Mouse (Mus musculus) forebrain, embryonic 13.5 days (tissue): ENCODE measurements at regions not wholly inside any gene's neighbourhood (a gene's known extent, or its start where the extent isn't known, plus 50 kb on each side); places are given as distances from the start of the nearest gene placed in this dataset.

ENCODE experiments used
- ATAC-seq: fragments of 200-750 bp; cut with Nextera tagmentation; 2 replicates; pipeline ENCODE4 v1.8.0; 2017
- H3K27ac ChIP-seq: fragments of 300-500 bp; sonication (generic); 2 replicates; pipeline ENCODE4 v1.5.1; 2015; ENCODE audit warnings: inconsistent platforms, mild to moderate bottlenecking, moderate library complexity
- H3K27me3 ChIP-seq: fragments of 300-500 bp; sonication (generic); 2 replicates; pipeline ENCODE4 v1.6.1; 2015; ENCODE audit warnings: mild to moderate bottlenecking, inconsistent platforms
- H3K36me3 ChIP-seq: fragments of 300-500 bp; sonication (generic); 2 replicates; pipeline ENCODE4 v1.6.1; 2015; ENCODE audit warnings: mild to moderate bottlenecking, inconsistent platforms; ENCODE audit not compliant: poor library complexity, severe bottlenecking
- H3K4me1 ChIP-seq: fragments of 300-500 bp; sonication (generic); 2 replicates; pipeline ENCODE4 v1.6.1; 2015; ENCODE audit warnings: inconsistent platforms
- H3K4me2 ChIP-seq: fragments of 300-500 bp; sonication (generic); 2 replicates; pipeline ENCODE4 v1.6.1; 2015; ENCODE audit warnings: inconsistent platforms, mild to moderate bottlenecking, moderate library complexity
- H3K4me3 ChIP-seq: fragments of 300-500 bp; sonication (generic); 2 replicates; pipeline ENCODE4 v1.5.1; 2015; ENCODE audit warnings: mild to moderate bottlenecking, inconsistent platforms
- H3K9ac ChIP-seq: fragments of 300-500 bp; sonication (generic); 2 replicates; pipeline ENCODE4 v1.6.1; 2015; ENCODE audit warnings: mild to moderate bottlenecking, inconsistent platforms
- H3K9me3 ChIP-seq: fragments of 300-500 bp; sonication (generic); replicated peaks from 2 replicates; pipeline ENCODE4 v1.6.1; 2016; ENCODE audit warnings: inconsistent platforms
- WGBS: fragments of 180-500 bp; shearing (Covaris S2); methylation state at CpG from one replicate; pipeline ENCODE4 v1.1.7; 2015; 5-methylcytosine and 5-hydroxymethylcytosine counted together

- Histone ChIP-seq H3K27me3 (no peaks in the 10 kb centered on the region), H3K9me3 (no peaks in the 10 kb centered on the region), H3K9ac (no peak overlapping the region), H3K36me3 (no peaks in the 10 kb centered on the region), H3K4me3 (no peak overlapping the region), H3K4me2 (peak overlapping the region; percentile 12; the same call in 1 of the 2 replicates), H3K4me1 (no peaks in the 10 kb centered on the region), H3K27ac (no peak overlapping the region)
- peak; percentile 65; the same call in 1 of the 2 replicates for ATAC-seq
- WGBS = 41% methylated on average over 10 of the region's 10 CpGs
These were observed 123.0 kb upstream of the Ap5m1 start for GRCm38 (mm10) chr14:48942882-48943281.

DNA sequence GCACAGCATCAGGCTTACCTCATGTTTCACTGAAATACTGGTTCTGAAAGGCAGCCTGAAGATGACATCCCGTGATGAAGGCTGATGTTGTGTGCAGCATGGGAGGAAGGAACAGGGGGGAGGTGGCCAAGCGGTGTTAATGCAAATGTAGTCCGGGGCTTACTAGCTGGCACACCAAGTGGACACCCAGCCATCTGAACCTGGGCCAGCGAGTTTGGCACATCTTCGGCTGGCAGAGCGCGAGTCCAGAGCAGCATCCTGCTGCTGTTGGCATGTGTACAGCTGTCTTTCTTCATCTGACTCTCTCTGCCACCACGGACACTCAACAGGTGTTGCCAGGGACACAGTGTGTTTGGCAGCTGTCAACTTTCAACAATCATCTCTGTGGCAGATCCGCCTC lies 135.0 kb upstream of the Ap5m1 start:
- H3K27ac ChIP-seq = no peak overlapping the region
- 89% methylated on average over 9 of the region's 9 CpGs for WGBS
- no peak overlapping the region for H3K4me2 ChIP-seq
- no peaks in the 10 kb centered on the region for H3K36me3 ChIP-seq
- no peaks in the 10 kb centered on the region for H3K4me1 ChIP-seq
- no peaks in the 10 kb centered on the region for H3K9me3 ChIP-seq
- ATAC-seq = no peak
- no peak overlapping the region for H3K4me3 ChIP-seq
- H3K9ac ChIP-seq = no peak overlapping the region
- no peaks in the 10 kb centered on the region for H3K27me3 ChIP-seq

- Histone ChIP-seq H3K9ac (no peak overlapping the region), H3K27ac (no peak overlapping the region), H3K4me2 (no peak overlapping the region), H3K9me3 (no peaks in the 10 kb centered on the region), H3K4me1 (no peaks in the 10 kb centered on the region), H3K4me3 (no peak overlapping the region), H3K36me3 (no peaks in the 10 kb centered on the region), H3K27me3 (no peaks in the 10 kb centered on the region)
- ATAC-seq = no peak
- WGBS = 80% methylated on average over 1 of the region's 1 CpGs
These were observed 140.0 kb upstream of the Ap5m1 start for GRCm38 (mm10) chr14:48925870-48926269.

DNA sequence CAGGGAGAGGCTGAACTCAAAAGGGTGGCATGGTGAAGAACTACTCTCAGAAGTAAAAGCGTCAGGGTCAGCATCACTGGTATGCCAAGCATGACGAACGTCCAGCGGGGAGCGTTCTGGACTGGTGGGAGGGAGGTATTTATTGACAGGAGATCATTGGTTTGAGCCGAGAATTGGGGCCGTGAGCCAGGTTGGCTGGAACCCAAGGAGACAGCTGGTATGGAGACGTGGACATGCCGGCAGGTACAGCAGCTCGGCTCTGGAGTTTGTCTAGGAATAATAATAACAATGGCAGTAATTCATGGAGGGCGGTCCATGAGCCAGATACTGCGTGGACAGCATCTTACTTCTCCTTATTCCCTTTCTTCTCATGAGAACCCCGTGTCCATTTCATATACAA lies 156.5 kb upstream of the Ap5m1 start:
- 81% methylated on average over 13 of the region's 13 CpGs for WGBS
- Histone ChIP-seq H3K4me1 (peaks cover 20% of the 10 kb centered on the region), H3K27ac (no peak overlapping the region), H3K9me3 (no peaks in the 10 kb centered on the region), H3K9ac (no peak overlapping the region), H3K27me3 (no peaks in the 10 kb centered on the region), H3K4me3 (no peak overlapping the region), H3K36me3 (no peaks in the 10 kb centered on the region), H3K4me2 (no peak overlapping the region)
- ATAC-seq = no peak

GRCm38 (mm10) chr14:48907991-48908698 lies 157.8 kb upstream of the Ap5m1 start:
- H3K9me3 ChIP-seq = no peaks in the 10 kb centered on the region
- peak; percentile 30; the same call in 1 of the 2 replicates for ATAC-seq
- H3K4me3 ChIP-seq = no peak overlapping the region
- no peak overlapping the region; the same call in 1 of the 2 replicates for H3K9ac ChIP-seq
- H3K4me2 ChIP-seq = no peak overlapping the region
- H3K36me3 ChIP-seq = no peaks in the 10 kb centered on the region
- peaks cover 30% of the 10 kb centered on the region for H3K4me1 ChIP-seq
- H3K27me3 ChIP-seq = no peaks in the 10 kb centered on the region
- H3K27ac ChIP-seq = no peak overlapping the region
- 33% methylated on average over 14 of the region's 14 CpGs for WGBS

DNA sequence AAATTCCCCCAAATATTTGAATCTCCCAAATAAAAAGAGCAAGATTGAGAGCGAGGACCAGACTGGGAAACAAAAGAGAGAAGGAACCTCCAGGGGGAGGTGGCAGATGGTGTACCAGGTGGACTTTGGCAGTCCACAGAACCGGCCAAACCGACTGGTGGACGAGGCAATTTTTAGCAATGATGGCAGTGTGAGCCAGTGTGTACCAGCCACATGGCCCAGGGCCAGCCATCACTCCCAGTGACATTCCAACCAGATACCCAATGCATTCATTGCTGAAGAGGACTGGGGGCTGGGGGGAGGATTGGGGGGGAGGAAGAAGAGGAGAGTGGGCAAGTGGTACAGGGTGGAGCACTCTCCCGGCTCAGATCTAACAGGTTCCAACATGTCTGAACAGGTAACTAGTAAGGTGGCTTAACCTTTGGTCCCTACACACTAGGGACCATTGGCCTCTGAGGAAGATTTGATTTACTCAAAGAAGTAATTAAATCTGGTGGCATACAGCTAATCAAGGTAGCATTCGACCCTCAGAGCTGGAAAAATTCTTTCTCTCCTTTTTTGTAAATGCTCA lies 158.4 kb upstream of the Ap5m1 start:
- peak; percentile 71 for ATAC-seq
- Histone ChIP-seq H3K9ac (no peak overlapping the region), H3K27ac (no peak overlapping the region), H3K9me3 (no peaks in the 10 kb centered on the region), H3K4me1 (peaks cover 32% of the 10 kb centered on the region), H3K36me3 (no peaks in the 10 kb centered on the region), H3K4me3 (no peak overlapping the region), H3K27me3 (no peaks in the 10 kb centered on the region), H3K4me2 (no peak overlapping the region)
- 45% methylated on average over 6 of the region's 6 CpGs for WGBS

DNA sequence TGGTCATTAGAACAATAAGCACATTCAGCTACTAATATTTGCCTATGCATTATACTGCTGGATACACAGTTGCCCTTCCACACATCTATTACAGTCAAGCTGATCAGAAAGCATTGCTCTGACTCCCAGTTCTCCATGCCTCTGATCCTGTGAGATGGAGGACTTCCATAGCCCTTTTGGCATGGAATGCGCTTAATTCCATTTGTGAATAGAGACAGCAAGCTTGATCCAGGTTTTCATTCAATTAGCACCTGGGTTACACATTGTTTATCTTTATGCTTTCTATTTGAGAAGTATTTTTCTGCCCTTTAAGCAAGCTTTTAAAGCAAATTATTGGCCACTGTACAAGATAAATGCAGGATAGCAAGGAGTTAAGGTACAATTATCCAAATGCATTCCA lies 158.9 kb upstream of the Ap5m1 start:
- no peak overlapping the region for H3K27ac ChIP-seq
- ATAC-seq = no peak
- 90% methylated on average over 1 of the region's 1 CpGs for WGBS
- H3K4me1 ChIP-seq = peaks cover 32% of the 10 kb centered on the region
- H3K9me3 ChIP-seq = no peaks in the 10 kb centered on the region
- H3K4me3 ChIP-seq = no peak overlapping the region
- H3K4me2 ChIP-seq = no peak overlapping the region
- H3K9ac ChIP-seq = no peak overlapping the region
- no peaks in the 10 kb centered on the region for H3K27me3 ChIP-seq
- no peaks in the 10 kb centered on the region for H3K36me3 ChIP-seq

DNA sequence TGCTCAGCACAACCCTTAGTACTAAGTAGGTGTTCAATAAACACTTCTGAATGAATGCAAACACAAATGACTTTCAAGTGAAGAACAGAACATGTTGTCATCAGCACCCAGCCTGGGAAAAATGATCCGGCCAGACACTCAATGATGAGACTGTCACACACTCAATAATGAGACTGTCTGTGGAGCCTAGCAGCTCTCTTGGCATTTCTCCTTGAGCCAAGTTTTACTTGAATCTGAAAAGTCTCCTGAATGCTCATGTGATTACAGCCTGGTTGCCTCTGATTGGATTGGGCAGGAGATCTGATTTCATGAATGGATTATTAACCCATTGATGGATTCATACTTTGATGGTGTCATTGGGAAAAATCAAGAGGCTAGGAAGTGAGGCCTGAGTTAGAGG lies 161.3 kb upstream of the Ap5m1 start:
- Histone ChIP-seq H3K4me2 (no peak overlapping the region), H3K36me3 (no peaks in the 10 kb centered on the region), H3K4me3 (no peak overlapping the region), H3K9ac (no peak overlapping the region), H3K4me1 (peaks cover 38% of the 10 kb centered on the region), H3K27me3 (no peaks in the 10 kb centered on the region), H3K27ac (no peak overlapping the region), H3K9me3 (no peaks in the 10 kb centered on the region)
- ATAC-seq = no peak
- 59% methylated on average over 1 of the region's 1 CpGs for WGBS

DNA sequence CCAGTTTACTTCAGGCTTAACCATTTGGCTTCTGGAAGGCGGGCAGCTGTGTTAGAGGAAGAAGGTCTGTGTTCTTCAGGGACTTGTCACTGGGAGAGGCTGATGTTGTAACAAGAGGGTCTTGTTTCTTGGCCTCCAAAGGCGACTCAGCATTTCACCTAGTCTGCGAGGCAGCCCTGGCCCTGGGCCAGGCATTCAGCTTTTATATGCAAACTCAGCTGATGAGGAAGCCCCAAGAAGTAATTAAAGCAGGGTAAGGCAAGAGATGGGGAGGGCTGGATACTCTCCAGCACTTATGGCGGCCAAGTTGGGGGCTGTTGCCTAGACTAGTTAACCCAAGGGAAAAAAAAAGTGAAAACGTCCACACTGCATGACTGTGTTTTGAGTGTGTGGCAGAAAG lies 162.4 kb upstream of the Ap5m1 start:
- H3K4me1 ChIP-seq = peaks cover 34% of the 10 kb centered on the region
- no peak overlapping the region for H3K4me3 ChIP-seq
- ATAC-seq = peak; percentile 72; the same call in 1 of the 2 replicates
- H3K9me3 ChIP-seq = no peaks in the 10 kb centered on the region
- 18% methylated on average over 5 of the region's 5 CpGs for WGBS
- H3K27ac ChIP-seq = no peak overlapping the region
- no peak overlapping the region for H3K9ac ChIP-seq
- no peaks in the 10 kb centered on the region for H3K27me3 ChIP-seq
- no peak overlapping the region for H3K4me2 ChIP-seq
- H3K36me3 ChIP-seq = no peaks in the 10 kb centered on the region

DNA sequence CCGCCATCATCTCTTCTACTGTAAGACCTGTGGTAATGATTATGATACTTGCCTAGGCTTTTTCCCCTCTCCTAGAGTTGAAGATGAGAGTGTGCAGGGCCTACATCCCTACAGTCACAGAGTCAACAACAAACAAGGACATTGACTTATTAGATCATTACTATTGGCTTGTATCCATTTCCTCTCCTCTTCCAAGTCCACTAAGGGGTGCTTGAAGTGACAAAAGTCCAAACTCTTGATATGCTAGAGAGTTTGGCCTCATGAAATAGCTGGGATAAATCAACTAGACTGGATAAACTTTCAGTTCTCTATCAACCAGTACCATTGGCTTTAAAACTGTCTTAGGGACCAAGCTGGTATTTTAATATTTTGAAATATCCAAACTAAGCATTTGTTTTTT lies 165.7 kb upstream of the Ap5m1 start:
- H3K4me2 ChIP-seq = no peak overlapping the region
- H3K27me3 ChIP-seq = peaks cover 5% of the 10 kb centered on the region
- ATAC-seq = no peak
- H3K9me3 ChIP-seq = peaks cover 11% of the 10 kb centered on the region
- H3K36me3 ChIP-seq = no peaks in the 10 kb centered on the region
- peaks cover 18% of the 10 kb centered on the region for H3K4me1 ChIP-seq
- H3K4me3 ChIP-seq = no peak overlapping the region
- no peak overlapping the region for H3K9ac ChIP-seq
- WGBS = 92% methylated on average over 1 of the region's 1 CpGs
- no peak overlapping the region for H3K27ac ChIP-seq

DNA sequence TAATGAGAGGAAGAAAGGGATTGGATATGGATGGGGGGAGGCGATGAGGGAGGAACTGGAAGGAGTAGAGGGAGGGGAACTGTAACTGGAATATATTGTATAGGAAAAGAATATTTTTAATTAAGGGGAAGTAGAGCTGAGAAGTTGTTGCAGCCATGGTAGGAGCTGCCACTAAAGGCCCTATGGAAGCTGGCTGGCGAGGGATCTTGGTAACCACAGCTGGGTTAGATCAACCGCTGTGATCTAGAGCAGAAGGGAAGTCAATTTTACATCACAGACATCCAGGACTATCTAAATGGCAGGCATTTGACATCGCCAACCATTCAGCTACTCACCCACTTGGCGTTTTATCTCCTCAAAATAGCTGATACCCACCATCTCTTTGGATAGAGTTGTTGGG lies 168.8 kb upstream of the Ap5m1 start:
- H3K9me3 ChIP-seq = peaks cover 11% of the 10 kb centered on the region
- H3K9ac ChIP-seq = no peak overlapping the region
- no peak overlapping the region for H3K4me2 ChIP-seq
- peaks cover 26% of the 10 kb centered on the region for H3K27me3 ChIP-seq
- H3K4me3 ChIP-seq = no peak overlapping the region
- no peak overlapping the region for H3K27ac ChIP-seq
- H3K4me1 ChIP-seq = peaks cover 12% of the 10 kb centered on the region; the same call in 1 of the 2 replicates
- no peaks in the 10 kb centered on the region for H3K36me3 ChIP-seq
- no peak for ATAC-seq
- 93% methylated on average over 5 of the region's 5 CpGs for WGBS

DNA sequence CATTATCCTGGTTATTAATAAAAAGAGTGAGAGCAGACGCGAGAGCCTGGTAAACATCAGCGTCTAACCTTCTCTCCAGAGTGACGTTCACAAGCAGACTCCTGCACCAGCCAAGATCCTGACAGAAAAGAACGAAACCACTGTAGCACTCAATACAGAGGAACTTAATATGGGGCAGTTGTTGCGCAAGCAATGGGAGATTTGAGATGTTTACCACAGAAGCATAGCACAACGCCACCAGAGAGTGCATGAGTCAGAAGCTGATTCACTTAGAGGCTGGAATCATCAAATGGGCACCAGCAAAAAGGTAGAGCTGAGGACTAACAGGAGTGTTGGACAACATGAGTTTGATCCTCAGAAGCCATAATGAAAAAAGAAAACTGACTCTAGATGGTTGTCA lies 169.7 kb upstream of the Ap5m1 start:
- Histone ChIP-seq H3K4me1 (peaks cover 8% of the 10 kb centered on the region; the same call in 1 of the 2 replicates), H3K4me3 (no peak overlapping the region), H3K4me2 (no peak overlapping the region), H3K27me3 (peaks cover 30% of the 10 kb centered on the region), H3K36me3 (no peaks in the 10 kb centered on the region), H3K9ac (no peak overlapping the region), H3K9me3 (peaks cover 11% of the 10 kb centered on the region), H3K27ac (no peak overlapping the region)
- ATAC-seq = no peak
- 93% methylated on average over 7 of the region's 7 CpGs for WGBS

DNA sequence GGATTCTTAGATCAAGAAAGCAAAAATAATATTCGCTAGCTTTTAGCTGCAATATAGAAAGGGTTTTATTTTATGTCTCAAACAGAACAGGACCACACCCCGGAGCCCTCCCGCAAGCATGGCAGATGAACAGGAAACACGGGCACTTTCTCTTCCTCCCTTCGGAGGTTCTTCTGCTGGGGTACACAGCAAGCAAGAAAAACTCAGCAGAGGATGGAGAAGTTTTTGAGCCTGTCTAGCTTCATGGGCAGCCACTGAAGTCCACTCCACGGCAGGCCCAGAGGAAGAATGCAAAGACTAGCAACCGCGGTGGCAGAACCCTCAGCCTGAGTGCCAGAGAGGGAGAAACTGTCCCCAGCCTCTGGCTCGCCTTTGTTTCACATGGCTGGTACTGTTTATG lies 174.7 kb upstream of the Ap5m1 start:
- peaks cover 6% of the 10 kb centered on the region; the same call in 1 of the 2 replicates for H3K4me1 ChIP-seq
- H3K4me2 ChIP-seq = no peak overlapping the region
- H3K9ac ChIP-seq = no peak overlapping the region
- 0 out of 2 replicates have a peak, but pooled peaks cover under 1% of the 10 kb centered on the region for H3K9me3 ChIP-seq
- 63% methylated on average over 9 of the region's 9 CpGs for WGBS
- peaks cover 67% of the 10 kb centered on the region for H3K27me3 ChIP-seq
- no peak overlapping the region for H3K27ac ChIP-seq
- H3K4me3 ChIP-seq = no peak overlapping the region
- ATAC-seq = no peak
- no peaks in the 10 kb centered on the region for H3K36me3 ChIP-seq
